Mouse (Mus musculus) gastrocnemius, adult 18-20 months (tissue): ENCODE data around the gene Aldh3b1. TPM values are rescaled to one million over a fixed set of nuclear protein-coding genes. Genes with fewer than 3 reads are reported as not detected.

Source experiments
- DNase-seq: peaks from one replicate; pipeline ENCODE4 v3.0.0; 2021; ENCODE audit warnings: low spot score
- total RNA-seq, 2 experiments: library from RNA; stranded (reverse); gene quantifications; 2 replicates each; pipeline ENCODE4 v1.2.3; 2021

The Aldh3b1 gene
- total RNA-seq, 2 experiments from 2014 or later, result 0.62 to 0.83 TPM

DNA sequence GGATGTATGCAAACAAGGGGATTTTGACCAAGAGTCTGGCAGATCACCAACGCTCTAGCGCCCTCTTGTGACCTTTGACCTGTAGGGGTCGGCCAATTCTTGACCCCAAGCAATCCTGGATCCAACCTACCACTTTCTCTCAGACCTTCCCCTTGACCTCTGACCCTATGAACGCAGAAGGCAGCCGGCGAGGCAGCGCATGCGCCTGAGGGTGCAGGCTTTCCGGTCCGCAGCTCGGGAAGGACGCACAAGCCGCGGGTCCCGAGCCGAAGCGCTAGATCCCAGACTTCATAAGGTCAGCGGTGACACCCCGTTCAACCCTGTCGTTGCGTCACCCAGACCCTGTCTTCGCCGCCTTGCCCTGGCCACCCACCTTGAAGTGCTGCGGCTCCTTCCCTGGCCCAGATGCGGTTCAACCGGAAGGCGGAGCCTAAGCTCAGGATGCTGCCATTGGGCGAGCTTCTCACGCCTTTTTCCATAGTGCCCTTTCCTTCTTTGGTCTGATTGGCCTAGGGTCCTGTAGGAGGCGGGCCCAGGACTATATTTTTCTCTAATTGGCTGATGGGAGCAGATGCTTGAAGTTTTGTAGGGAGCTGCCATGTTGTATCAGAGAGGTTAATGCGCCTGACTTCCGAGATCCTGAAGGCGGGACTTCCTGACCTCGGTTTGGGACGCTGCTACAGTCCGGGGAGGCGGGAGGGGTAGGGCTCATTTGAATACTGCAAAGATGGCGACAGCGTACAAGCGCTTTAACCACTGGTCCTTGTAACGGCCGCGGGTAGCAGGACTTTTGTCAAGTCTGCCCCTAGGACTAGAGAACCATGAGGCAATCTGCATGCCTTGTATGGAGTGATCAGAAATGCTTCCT is 17.0 kb downstream of the Aldh3b1 start, which contains the start of gene Ndufs8:
Gene Ndufs8, minus strand, starts transcription at position 438 of the 868 bp plus-strand sequence.
- DNase-seq, result peak; percentile 96

DNA sequence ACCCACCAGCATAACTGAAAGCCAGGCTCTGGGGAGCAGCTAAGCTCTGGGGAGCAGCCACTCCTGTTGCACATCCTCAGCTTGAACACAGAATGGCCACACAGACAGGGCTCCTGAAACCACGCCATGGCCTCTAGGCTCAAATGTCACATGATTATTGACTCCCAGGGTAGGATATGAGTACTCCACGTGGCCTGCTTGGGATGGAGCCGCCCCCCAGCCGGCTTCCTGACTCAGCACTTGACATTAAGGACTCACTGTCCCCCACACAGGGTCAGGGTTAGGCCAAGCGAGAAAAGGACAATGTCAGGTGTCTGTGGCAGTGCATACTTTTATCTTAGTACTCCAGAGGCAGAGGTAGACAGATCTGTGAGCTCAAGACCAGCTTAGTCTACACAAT is 19.4 kb downstream of the Aldh3b1 start:
- no peak for DNase-seq

DNA sequence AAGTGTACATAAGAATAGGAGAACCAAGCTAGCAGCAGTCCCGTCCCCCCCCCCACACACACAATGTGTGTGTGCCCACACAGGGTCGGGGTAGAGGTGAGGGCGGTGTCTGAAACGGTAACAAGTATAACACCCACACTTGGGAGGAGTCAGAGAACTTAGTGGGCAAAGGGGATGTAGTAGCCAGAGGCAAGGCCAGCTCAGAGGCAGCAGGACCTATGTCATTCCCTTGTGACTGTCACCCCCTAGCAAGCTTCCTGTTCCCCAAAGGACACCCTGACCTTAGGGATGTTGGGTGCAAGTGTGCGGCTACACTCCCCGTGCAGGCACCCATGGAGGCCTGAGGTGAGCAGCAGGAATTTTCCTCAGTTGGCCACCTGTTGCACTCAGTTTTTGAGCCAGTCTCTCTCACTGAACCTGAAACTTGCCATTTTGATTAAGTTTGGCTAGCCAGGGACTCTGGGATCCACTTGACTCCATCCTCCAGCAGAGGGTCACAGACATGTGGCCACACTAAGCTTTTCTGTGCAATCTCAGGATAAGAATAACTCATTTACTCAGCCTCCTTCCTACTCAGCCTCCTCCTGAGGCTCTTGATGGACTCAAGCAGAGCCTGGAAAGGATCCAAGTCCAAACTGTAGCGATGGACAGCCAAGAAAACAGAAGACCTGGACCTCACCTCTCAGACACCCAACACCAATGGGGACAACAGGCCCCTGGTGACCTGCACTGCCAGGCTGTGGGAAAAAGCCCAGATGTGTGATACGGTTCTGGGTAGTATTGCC is 21.5 kb downstream of the Aldh3b1 start:
- no peak for DNase-seq

DNA sequence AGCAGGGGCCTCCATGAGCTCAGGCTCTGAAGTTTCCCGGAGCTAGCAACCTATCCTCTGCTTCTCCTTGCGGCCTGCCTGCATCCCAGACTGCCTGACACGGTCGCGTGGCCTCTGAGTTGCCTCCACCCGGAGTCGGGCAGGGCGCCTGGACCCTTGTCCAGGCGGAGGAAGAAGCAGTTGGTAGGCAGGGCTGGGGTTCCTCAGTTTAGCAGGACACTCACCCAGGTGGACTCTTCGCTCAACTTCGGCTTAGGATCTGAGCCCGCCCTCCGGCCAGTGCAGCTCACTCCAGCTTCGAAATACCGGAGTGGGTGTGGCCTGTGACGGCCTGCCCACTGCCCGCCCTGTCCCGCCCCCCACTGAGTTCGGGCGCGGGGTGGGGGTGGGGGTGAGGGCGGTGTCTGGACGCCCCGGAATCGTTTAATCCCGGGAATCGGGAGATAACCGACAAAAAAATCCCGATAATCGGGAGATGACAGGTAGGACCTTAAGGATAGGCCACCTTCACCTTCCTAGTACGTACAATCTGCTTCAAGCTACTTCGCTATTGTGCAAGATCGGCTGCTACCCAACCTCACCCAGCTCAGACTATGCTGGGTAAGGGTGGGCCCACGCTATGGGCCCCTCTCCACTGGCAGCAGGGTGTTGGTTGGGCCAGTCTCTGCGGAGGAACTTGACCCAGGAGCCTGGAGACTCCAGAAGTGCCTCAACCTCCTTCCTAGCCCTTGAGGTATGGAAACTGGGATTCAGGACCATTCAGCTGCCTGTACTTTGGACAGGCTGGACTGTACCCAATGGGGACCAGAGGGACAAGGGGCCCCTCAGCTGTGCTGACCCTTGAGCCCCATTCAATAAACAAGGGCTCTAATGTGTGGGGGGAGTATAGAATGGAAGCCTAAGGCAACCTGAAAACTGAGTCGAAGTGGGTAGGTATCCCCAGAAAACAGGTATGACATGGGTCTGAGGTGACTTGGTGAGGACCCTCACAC is 22.5 kb downstream of the Aldh3b1 start, which contains the start of gene Tcirg1:
Gene Tcirg1, minus strand, starts transcription at position 339 of the 992 bp plus-strand sequence.
- peak; percentile 76 for DNase-seq

DNA sequence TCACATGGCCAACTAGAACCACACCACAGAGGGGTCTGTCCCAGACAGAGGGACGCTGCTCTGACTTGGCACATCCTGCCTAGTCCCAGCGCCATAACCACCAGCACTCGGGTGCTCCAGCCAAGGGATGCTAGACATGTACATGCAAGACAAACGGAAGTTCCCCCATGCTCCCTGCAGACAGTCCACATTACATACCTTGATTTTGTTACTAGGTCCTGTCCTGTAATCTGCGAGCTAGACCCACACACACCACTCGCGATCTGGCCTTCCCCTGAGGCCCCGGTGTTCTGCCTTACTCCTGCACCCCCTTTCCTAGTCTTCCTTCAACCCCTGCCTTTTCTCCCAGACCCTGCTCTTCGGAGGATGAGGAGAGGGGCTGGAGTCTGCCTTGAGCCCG is 23.3 kb downstream of the Aldh3b1 start:
- DNase-seq, result no peak

DNA sequence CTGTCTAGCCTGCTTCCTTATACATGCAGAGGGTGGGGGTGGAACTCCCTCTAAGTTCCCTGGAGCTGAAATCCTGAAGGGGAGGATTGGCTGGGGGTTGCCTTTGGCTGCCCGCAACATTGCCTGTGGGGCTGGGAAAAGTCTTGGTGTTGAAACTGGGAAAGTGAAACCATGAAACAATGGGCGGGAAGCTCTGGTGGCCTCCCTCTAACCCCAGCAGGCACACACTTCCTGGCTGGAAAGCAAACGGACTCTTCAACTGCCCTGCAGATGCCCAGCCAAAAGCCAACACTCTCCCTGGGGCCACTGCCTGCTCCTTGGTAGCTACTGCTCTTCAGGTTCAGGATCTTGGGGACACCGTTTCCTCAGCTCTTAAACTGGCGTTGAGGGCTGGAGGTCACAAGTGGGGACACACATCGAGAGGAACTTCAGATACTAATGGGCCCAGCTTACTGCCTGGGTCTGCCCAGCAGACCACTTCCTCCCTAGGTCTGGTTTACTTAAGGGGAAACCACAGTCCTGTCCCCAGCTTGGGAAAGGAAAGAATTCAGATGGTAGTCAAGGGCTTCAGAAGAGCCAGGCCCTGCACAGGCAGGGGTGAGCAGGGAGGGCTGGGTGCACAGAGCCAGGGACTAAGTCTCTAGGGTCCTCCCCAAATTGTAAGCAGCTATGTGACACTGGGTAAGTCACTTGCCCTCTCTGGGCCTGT is 24.2 kb downstream of the Aldh3b1 start:
- peak; percentile 37 for DNase-seq

DNA sequence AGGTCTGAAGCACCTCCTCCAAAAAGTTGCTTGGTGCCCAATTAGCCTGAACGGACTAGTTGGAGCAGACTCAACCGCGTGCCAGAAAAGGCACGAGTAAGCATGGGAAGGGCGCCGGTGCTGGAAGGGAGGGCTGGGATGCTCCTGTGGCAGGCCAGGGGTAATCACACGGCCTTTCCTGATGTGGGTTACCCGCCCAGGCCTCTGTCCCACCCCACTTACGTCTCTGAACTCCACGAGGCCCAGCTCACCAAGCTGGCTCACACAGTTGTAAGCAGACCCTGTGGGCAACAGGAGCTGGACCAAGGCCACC is 25.3 kb downstream of the Aldh3b1 start:
- DNase-seq, result no peak

DNA sequence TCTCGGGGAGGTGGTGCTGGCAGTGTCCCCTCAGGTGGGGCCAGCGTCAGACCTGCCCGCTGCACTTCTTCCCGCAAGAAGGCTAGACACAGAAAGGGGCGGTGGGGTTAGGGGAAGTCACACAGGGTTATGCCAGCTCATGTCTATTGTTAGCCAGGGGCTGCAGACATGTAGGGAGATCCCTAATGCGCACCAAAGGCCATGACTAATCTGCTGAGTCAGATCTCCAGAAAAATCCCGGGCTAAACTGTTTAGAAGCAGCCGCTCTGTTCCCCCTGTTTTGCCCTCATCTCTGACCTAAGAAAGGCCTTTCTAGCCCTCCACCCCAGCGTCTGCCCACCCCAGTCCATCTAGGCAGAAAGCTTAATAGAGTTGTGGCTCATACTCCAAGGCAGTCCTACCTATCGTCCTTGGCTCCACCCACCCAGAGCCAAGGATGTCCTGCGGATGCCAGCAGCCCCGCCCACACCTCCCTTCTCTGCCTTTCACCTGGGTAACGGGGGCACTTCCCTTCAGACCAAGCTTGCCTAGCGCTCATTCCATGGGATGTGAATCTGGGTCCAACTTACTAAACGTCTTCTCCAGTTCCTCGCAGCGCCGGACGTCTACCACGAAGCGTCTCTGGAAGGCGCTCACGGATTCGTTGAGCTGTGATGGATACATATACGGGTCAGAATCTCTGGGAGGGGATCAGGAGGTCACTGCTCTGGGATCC is 25.8 kb downstream of the Aldh3b1 start:
- DNase-seq, result no peak

DNA sequence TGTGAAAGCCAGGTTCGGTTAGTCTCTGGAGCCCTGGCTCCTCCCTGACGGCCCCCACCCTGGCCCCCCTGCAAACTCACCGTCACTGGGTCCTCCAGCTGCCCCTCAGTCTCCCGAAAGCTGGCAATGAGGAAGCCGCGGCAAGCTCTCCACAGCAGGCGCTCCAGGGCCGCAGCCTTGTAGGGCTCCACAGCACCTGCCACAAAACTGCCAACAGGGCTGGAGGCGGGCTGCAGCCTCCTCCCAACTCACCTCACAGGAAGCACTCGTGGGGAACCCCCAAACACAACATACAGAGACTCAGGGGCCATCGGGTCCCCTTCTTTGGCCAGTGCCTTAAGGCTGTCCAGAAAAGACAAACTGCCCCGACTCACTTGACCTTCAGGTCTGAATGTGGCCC is 26.6 kb downstream of the Aldh3b1 start:
- no peak for DNase-seq

DNA sequence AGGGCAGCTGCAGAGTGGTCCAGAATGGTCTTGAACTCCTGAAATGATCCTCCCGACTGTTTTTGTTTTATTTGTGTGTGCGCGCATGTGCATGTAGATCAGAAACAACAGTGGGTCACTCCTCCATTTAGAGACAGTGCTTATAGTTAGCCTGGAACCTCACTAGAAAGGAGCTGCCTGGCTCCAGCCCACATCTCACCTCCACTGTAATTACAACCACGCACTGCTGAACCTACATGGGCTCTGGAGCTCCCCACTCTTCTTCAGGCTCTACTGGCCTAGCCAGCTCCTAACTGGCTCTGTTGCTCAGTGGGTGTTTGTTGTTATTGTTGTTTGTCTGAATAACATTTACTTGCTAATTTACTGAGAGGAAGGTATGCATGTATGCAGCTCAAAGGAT is 30.0 kb downstream of the Aldh3b1 start:
- no peak for DNase-seq

DNA sequence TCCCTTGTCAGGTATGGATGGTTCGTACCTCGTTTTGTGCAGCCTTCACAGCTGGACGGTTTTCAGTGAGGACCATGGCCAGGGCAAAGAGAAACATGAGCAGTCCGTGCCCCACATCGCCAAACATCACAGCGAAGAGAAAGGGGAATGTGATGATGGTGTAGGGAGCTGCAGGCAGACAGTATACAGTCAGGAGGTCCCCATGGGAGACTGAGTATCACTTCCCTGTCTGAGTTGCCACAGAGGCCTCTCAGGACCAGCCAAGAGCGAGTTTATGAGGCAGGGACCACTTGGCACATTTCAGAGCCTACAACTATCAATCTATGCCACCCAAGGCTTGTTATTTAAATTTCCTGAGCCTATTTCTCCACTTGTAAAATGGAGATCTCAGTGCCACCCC is 30.7 kb downstream of the Aldh3b1 start:
- no peak for DNase-seq

DNA sequence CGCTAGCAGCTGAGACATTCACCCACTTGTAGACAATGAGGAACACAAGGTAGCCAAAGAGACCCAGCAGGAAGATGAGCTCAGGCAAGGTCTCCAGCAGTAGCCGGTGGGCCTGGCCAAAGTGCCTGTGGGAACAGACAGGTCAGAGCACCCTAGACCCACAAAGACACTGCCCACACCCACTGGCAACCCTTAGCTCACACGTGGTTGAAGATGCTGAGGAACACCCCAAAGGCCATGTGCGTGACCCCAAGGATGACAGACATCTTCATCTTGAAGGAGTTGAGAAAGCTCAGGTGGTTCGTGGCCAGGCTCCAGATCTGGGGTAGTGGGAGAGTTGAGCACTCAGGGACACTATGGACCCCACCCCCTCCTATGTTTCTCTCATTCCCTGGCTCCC is 32.1 kb downstream of the Aldh3b1 start:
- no peak for DNase-seq

DNA sequence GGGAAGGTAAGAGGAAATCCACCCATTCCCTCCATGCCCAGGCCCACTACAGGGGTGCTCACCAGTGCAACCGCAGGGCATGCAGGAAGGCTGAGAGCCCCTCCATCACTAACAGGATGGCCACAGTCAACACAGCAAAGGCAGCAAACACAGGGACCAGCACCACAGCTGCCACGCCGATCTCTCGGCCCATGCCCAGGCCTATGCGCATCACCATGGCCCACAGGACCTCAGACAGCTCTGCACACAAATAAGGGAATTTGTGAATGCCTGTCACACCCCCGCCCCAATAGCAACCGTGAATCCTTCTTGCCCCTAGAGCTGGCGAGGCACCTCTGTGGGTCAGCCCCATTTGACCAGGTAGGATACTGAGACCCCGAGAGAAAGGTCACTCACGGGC is 33.4 kb downstream of the Aldh3b1 start:
- DNase-seq, result no peak

DNA sequence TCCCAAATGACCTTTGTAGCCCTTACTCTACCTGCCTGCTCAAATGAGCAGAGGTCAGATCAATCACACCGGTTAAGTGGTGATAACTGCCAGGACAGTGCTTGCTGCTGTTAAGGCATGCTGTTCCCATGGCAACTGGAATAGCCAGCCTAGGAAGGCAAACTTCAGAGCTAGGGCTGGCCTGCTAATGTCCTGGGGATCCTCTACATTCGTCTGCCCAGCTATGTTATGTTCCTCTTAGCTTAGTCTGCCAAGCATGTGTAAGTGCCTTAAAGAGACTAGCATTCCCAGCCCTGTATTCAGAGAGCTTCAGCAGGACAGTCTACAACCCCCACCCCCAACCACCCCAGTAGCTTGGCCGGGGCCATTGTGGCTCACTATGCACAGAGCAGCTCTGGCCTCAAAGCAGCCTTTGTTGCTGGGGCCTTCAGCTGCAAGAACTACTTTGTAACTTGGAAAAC is 34.4 kb downstream of the Aldh3b1 start:
- no peak for DNase-seq

DNA sequence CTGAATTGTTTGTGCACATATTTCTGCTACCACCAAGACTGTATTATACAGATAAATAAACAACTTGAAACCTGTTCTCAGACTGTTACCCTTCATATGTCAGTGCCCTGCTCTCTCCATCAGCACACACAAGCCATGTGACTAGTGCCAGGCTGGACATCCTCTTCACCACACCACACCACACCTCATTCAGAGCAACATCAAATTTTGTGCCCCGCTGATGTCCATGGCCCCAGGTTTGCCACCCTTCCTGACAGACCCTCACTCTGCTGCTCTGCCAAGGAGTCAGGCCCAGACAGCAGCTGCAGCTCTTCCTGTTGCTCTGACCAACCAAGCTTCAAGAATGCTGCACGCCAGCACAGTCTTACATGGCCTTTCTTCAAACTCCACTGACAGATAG is 35.3 kb downstream of the Aldh3b1 start:
- no peak for DNase-seq

DNA sequence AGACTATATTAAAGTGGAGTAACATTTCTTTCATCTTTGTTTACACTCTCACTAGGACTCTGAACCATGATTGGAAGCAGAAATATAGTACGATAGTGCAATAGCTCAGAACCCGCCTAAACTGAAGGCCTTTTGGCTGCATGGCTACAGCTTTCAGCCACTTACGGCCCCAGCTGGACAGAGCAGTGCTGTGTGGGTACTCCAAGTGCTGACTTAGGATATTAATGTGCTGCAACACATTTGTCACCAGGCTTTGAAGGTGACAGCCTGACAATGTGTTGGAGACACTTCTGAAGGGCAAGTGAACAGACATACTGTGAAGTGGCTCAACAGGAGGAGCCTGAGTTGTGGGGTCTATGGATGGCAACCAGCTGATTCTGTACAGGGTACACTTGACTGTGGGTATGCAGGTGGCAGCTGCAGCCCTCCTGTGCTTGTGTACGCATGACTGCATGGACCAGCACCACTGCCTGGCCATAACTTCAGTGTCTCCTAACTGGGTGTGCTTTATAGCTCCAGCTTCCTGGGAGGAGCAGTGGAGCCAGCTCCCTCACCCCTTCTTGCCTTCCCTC is 36.0 kb downstream of the Aldh3b1 start:
- no peak for DNase-seq

DNA sequence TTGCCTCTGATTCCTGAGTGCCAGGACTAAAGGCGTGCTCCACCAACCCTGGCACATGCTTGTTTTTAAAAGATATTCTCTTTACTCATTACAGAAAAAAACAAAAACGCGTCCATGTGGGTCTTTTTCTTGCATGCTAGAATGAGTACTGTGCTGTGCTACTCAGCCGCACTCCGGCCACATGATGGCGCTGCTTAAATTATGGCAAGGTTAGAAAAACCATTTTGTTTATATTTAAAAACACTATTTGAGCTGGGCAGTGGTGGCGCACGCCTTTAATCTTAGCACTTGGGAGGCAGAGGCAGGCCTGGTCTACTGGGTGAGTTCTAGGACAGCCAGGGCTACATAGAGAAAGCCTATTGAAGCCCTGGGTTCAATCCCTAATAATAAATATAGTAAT is 39.4 kb downstream of the Aldh3b1 start:
- DNase-seq, result no peak

DNA sequence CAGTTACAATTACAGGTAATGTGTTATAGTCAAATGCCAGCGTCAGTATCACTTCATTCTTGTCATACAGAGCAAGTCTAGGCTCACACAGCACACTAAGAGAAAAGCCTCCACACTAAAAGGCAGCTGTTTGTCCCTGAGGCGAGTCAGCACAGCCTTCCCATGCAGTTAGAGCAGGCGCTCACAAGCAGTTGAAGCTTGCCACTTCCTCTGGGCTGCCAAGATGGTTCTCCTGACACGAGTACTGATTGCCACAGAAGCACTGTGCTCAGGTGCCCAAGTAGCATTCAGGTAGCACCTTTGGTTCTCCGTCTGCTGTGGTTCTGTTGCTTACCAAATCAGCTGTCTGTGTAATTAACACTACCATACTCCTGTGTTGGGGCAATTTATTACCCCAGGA is 40.5 kb downstream of the Aldh3b1 start:
- DNase-seq, result no peak

DNA sequence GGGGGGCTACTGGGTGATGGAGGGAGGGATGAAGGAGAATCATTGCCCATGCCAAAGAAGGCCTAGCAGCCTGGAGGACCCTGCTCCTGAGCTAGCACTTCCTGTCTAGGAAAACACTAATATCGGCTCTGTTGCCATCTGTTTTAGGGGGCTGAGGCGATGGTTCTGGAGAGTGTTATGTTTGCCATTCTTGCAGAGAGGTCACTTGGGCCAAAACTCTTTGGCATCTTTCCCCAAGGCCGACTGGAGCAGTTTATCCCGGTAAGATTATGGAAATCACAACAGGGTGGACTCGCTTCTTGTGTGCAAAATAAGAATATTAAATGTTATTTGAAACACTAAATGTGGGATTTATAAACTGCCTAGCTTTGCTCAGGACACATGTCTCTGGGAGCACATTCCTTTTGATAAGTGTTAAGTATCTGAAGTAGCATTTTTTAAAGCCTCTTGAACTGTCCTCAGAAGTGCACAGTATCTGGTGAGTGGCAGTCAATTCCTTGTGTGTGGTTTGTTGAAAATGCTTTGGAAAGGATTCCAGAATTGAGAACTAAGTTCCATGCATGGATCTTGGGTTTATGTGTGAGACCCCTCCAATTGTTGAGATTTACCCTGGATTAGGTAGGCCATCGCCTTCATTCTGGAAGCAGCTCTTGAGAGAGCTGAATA is 45.1 kb downstream of the Aldh3b1 start:
- no peak for DNase-seq
